Mouse (Mus musculus) thymus, adult 2 months (tissue): ENCODE measurements around the gene Pdia2.

Source experiments
- CTCF ChIP-seq: fragments of 200-500 bp; IDR thresholded peaks from 2 replicates; pipeline ENCODE4 v1.5.1; 2012; ENCODE audit warnings: mild to moderate bottlenecking, control low read depth, low read length, moderate library complexity, borderline replicate concordance; ENCODE audit not compliant: control insufficient read depth, poor library complexity, insufficient read depth; ENCODE audit errors: extremely low read depth
- POLR2A ChIP-seq: fragments of 200-500 bp; IDR thresholded peaks from 2 replicates; pipeline ENCODE4 v1.6.1; 2012; ENCODE audit warnings: mild to moderate bottlenecking, low read length, control low read depth, moderate library complexity; ENCODE audit not compliant: control insufficient read depth, poor library complexity, insufficient read depth; ENCODE audit errors: extremely low read depth

DNA sequence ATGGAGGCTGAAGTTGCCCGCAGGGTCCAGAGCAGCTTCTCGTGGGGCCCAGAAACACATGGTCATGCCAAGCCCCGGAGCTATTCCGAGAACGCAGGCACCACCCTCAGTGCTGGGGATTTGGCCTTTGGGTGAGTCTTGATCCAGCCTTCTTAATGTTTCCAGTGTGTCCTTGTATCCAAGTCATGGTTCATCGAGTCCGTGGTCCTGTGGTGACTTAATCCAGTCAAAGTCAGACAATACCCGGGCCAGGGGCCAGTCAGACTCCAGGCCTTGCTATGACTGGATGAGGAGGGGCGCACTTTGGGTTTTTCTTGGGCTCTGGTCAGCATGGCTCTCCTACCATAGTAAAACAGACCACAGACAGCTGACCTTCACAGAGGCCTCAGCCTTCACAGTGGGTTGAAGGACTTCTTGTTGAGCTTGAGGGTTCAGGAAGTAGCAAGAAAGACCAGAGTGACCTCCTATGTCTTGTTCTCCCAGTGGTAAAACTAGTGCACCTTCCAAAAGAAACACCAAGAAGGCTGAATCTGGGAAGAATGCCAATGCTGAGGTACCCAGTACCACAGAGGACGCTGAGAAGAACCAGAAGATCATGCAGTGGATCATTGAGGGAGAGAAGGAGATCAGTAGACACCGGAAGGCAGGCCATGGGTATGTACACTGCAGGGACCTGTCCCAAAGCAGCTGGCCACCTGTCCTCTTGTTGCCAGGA is 10.6 kb downstream of the Pdia2 start:
- no peak for TF ChIP-seq CTCF
- TF ChIP-seq POLR2A = no peak
